Mouse (Mus musculus) megakaryocyte, embryonic 14.5 days (primary cell): ENCODE measurements around the gene Bag2. TPM values are rescaled to one million over a fixed set of nuclear protein-coding genes. Genes with fewer than 3 reads are reported as not detected.
"Not testable (repeated sequence)": the region's sequence is repeated elsewhere in the genome, so short reads cannot be mapped to it uniquely, and the experiment has no call there.

Experiments
- H3K27me3 ChIP-seq: replicated peaks from 2 replicates; pipeline ENCODE3; 2012; ENCODE audit warnings: inconsistent platforms
- H3K36me3 ChIP-seq: replicated peaks from 2 replicates; pipeline ENCODE3; 2012; ENCODE audit warnings: low read length, inconsistent platforms, mixed read lengths
- H3K4me1 ChIP-seq: 2 replicates; pipeline ENCODE4 v1.6.1; 2012; ENCODE audit warnings: inconsistent platforms
- H3K4me3 ChIP-seq: replicated peaks from 2 replicates; pipeline ENCODE3; 2012; ENCODE audit warnings: moderate library complexity, mild to moderate bottlenecking, inconsistent platforms
- H3K9me3 ChIP-seq: 2 replicates; pipeline ENCODE4 v1.6.1; 2012; ENCODE audit warnings: inconsistent platforms
- FLI1 ChIP-seq: IDR thresholded peaks from 2 replicates; pipeline ENCODE4 v1.6.1; 2012; ENCODE audit warnings: low read length, inconsistent platforms, mixed read lengths
- GATA1 ChIP-seq: IDR thresholded peaks from 3 replicates; pipeline ENCODE4 v1.6.1; 2012; ENCODE audit warnings: mixed read lengths, low read length, inconsistent platforms, borderline replicate concordance
- polyA plus RNA-seq: library from polyadenylated mRNA; stranded (reverse); fragments of >175 nt; gene quantifications from 2 replicates; pipeline ENCODE4 v1.2.3, GENCODE M21; 2012; ENCODE audit warnings: low replicate concordance; ENCODE audit not compliant: insufficient read depth

The Bag2 gene
- polyA plus RNA-seq, 1 experiment: 13.0 TPM

DNA sequence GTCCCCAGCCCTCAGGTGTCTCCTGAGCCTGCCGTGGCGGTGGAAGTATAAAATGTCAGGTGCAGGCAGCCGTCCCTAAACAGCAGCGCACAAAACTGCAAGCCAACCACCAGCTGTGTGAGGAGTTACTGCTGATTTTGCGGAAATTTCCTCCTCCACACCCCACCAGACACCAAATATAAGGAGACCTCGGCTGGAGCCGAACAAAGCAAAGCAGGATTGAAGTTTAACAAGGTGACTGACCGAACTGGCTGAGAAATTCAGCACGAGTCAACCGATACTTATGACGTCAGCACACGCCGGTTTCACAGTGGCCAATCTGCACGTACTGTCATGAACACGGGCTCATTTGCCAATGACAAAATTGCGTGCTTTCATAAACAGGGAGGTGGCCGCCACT, 3.5 kb downstream of the Bag2 start:
- Histone ChIP-seq H3K4me3 (no peak overlapping the region), H3K4me1 (peaks cover 37% of the 10 kb centered on the region), H3K9me3 (no peaks in the 10 kb centered on the region), H3K36me3 (peaks cover 37% of the 10 kb centered on the region), H3K27me3 (no peaks in the 10 kb centered on the region)
- TF ChIP-seq GATA1 (no peak), FLI1 (no peak)

- Histone ChIP-seq H3K27me3 (no peaks in the 10 kb centered on the region), H3K4me1 (peaks cover 13% of the 10 kb centered on the region), H3K4me3 (no peak overlapping the region), H3K9me3 (no peaks in the 10 kb centered on the region), H3K36me3 (peaks cover 64% of the 10 kb centered on the region)
- no peak for TF ChIP-seq GATA1
- TF ChIP-seq FLI1: no peak
Measured at GRCm38 (mm10) chr1:33751283-33751682, 6.3 kb downstream of the Bag2 start.

GRCm38 (mm10) chr1:33749709-33750108, 7.9 kb downstream of the Bag2 start:
- peaks cover 71% of the 10 kb centered on the region for H3K36me3 ChIP-seq
- not testable (repeated sequence) for H3K4me1 ChIP-seq, H3K27me3 ChIP-seq, H3K4me3 ChIP-seq, H3K9me3 ChIP-seq

DNA sequence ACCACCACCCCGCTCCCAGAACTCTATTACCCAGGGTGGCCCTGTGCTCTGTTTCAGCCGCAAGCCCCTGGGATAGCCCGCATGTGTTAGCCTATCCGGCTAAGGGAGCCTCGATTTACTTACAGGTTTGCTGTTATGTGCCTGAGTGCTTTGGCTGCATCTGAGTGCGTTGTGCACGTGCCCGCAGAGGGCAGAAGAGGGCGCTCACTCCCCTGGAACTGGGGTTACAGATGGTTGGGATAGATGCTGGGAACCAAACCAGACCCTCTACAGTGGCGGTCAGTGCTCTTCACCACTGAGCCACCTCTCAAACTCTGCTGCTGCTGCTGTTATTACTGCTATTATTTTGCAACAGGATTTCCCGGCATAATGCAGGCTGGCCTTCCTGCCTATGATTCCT, 8.5 kb downstream of the Bag2 start:
- no peak for TF ChIP-seq GATA1
- no peak for TF ChIP-seq FLI1
- Histone ChIP-seq H3K4me3 (no peak overlapping the region), H3K9me3 (no peaks in the 10 kb centered on the region), H3K4me1 (no peaks in the 10 kb centered on the region), H3K36me3 (peaks cover 69% of the 10 kb centered on the region), H3K27me3 (no peaks in the 10 kb centered on the region)

DNA sequence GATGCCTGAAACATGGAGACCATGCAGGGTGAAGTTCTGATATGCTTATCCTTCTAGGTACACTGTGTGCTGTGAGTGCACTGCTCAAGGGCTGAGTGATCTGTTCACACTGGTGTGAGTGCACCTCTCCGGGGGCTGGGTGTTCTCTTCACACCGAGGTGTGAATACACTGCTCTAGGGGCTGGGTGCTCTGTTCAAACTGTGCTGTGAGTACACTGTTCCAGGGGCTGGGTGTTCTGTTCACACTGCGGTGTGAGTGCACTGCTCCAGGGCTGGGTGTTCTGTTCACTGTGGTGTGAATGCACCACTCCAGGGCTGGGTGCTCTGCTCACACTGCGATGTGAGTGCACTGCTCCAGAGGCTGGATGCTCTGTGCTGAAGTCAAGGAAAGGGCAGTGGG, 11.7 kb downstream of the Bag2 start:
- peaks cover 52% of the 10 kb centered on the region for H3K36me3 ChIP-seq
- H3K4me1 ChIP-seq: 0 out of 2 replicates have a peak, but pooled peaks cover 3% of the 10 kb centered on the region
- H3K27me3 ChIP-seq: no peaks in the 10 kb centered on the region
- TF ChIP-seq FLI1 (no peak), GATA1 (no peak)
- H3K9me3 ChIP-seq: no peaks in the 10 kb centered on the region
- H3K4me3 ChIP-seq: no peak overlapping the region

GRCm38 (mm10) chr1:33744815-33745214, 12.8 kb downstream of the Bag2 start:
- H3K4me3 ChIP-seq, H3K4me1 ChIP-seq, H3K9me3 ChIP-seq, H3K27me3 ChIP-seq: not testable (repeated sequence)
- H3K36me3 ChIP-seq: peaks cover 56% of the 10 kb centered on the region

DNA sequence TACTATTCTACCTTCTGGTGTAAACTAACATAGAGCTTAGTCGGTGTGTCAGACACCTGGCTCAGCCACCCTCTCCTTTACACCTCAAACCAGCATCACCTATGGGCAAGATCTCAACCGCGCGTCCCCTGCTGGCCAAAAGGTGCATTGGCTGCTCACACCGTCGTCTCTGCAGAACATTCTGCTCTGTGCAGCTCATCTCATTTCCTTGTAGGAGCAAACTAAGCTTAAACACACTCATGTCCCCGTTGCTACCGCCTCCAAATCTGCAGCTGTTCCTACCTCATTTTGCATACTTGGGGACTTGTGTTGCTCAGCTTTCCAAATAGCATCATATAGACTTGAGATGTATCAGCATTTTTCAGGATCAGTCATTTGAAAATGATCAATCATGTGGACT, 14.7 kb downstream of the Bag2 start:
- no peaks in the 10 kb centered on the region for H3K27me3 ChIP-seq
- TF ChIP-seq GATA1 (no peak), FLI1 (no peak)
- H3K4me1 ChIP-seq: peaks cover 14% of the 10 kb centered on the region; the same call in 1 of the 2 replicates
- peaks cover 53% of the 10 kb centered on the region for H3K36me3 ChIP-seq
- H3K9me3 ChIP-seq: no peaks in the 10 kb centered on the region
- H3K4me3 ChIP-seq: peak overlapping the region; percentile 17

GRCm38 (mm10) chr1:33739302-33739701, 18.3 kb downstream of the Bag2 start:
- Histone ChIP-seq H3K27me3 (no peaks in the 10 kb centered on the region), H3K9me3 (no peaks in the 10 kb centered on the region), H3K4me3 (peak overlapping the region; percentile 35), H3K4me1 (peaks cover 14% of the 10 kb centered on the region; the same call in 1 of the 2 replicates), H3K36me3 (peaks cover 43% of the 10 kb centered on the region)
- no peak for TF ChIP-seq GATA1

- Histone ChIP-seq H3K4me1 (peaks cover 14% of the 10 kb centered on the region; the same call in 1 of the 2 replicates), H3K36me3 (peaks cover 40% of the 10 kb centered on the region), H3K9me3 (no peaks in the 10 kb centered on the region), H3K27me3 (no peaks in the 10 kb centered on the region), H3K4me3 (no peak overlapping the region)
- TF ChIP-seq FLI1 (no peak), GATA1 (no peak)
Measured at GRCm38 (mm10) chr1:33738681-33739278, 18.8 kb downstream of the Bag2 start.

GRCm38 (mm10) chr1:33738281-33738680, 19.3 kb downstream of the Bag2 start:
- Histone ChIP-seq H3K27me3 (no peaks in the 10 kb centered on the region), H3K4me1 (peaks cover 14% of the 10 kb centered on the region; the same call in 1 of the 2 replicates), H3K36me3 (peaks cover 40% of the 10 kb centered on the region), H3K4me3 (no peak overlapping the region), H3K9me3 (no peaks in the 10 kb centered on the region)
- TF ChIP-seq FLI1 (no peak), GATA1 (no peak)
